Mouse (Mus musculus): Measurements from ENCODE around the gene Atp6v1e1.

- no peak for TF ChIP-seq TCF12 (IDR thresholded peaks at IDR 0.05; ENCODE audit: insufficient read depth, poor library complexity, severe bottlenecking)
- no peak for TF ChIP-seq POLR2A (IDR thresholded peaks at IDR 0.05; ENCODE audit: insufficient read length, low read depth)
- no peak for TF ChIP-seq TCF3 (IDR thresholded peaks at IDR 0.05; ENCODE audit: insufficient read length, low read depth)
Observed at GRCm38 (mm10) chr6:120868824-120869223, 46.2 kb upstream of the Atp6v1e1 start.
